Mouse (Mus musculus): ENCODE data around the gene Haus4. TPM values are rescaled to one million over a fixed set of nuclear protein-coding genes. Genes with fewer than 3 reads are reported as not detected.

The Haus4 gene
- polyA plus RNA-seq, 1 experiment from 2014 or later, result 20.5 TPM

Other genes with a start within 250 kb of the Haus4 start
- gene Oxa1l, start 193.8 kb downstream of the Haus4 start, polyA plus RNA-seq (2015; fragmentation: Nextera tagmentation; extraction: Ambion mirVana), result 59.6 and 61.3 TPM in 2 replicates
- 6.2 and 7.9 TPM in 2 replicates for gene Slc7a7, start 136.8 kb downstream of the Haus4 start, polyA plus RNA-seq (2015; fragmentation: Nextera tagmentation; extraction: Ambion mirVana)
- 236 and 303 TPM in 2 replicates for gene Mrpl52, start 127.7 kb downstream of the Haus4 start, polyA plus RNA-seq (2015; fragmentation: Nextera tagmentation; extraction: Ambion mirVana)
- 40.7 and 60.5 TPM in 2 replicates for gene Mmp14, start 123.0 kb downstream of the Haus4 start, polyA plus RNA-seq (2015; fragmentation: Nextera tagmentation; extraction: Ambion mirVana)
- 31.8 and 33.7 TPM in 2 replicates for gene Lrp10, start 90.5 kb downstream of the Haus4 start, polyA plus RNA-seq (2015; fragmentation: Nextera tagmentation; extraction: Ambion mirVana)
- 32.3 and 44.0 TPM in 2 replicates for gene Rem2, start 78.5 kb downstream of the Haus4 start, polyA plus RNA-seq (2015; fragmentation: Nextera tagmentation; extraction: Ambion mirVana)
- 92.3 and 93.9 TPM in 2 replicates for gene Prmt5, start 37.1 kb downstream of the Haus4 start, polyA plus RNA-seq (2015; fragmentation: Nextera tagmentation; extraction: Ambion mirVana)
- 6.1 and 12.9 TPM in 2 replicates for gene Ajuba, start 22.9 kb upstream of the Haus4 start, polyA plus RNA-seq (2015; fragmentation: Nextera tagmentation; extraction: Ambion mirVana)
- gene 4931414P19Rik, start 51.4 kb upstream of the Haus4 start, polyA plus RNA-seq (2015; fragmentation: Nextera tagmentation; extraction: Ambion mirVana), result 4.4 and 6.5 TPM in 2 replicates
- 446 and 448 TPM in 2 replicates for gene Psmb5, start 63.4 kb upstream of the Haus4 start, polyA plus RNA-seq (2015; fragmentation: Nextera tagmentation; extraction: Ambion mirVana)
- gene Psmb11, start 66.8 kb upstream of the Haus4 start, polyA plus RNA-seq (2015; fragmentation: Nextera tagmentation; extraction: Ambion mirVana), result 0.04 and 27.8 TPM in 2 replicates
- gene Gm17606, start 86.3 kb upstream of the Haus4 start, polyA plus RNA-seq (2015; fragmentation: Nextera tagmentation; extraction: Ambion mirVana), result not detected in 2 replicates
- gene Cdh24, start 86.7 kb upstream of the Haus4 start, polyA plus RNA-seq (2015; fragmentation: Nextera tagmentation; extraction: Ambion mirVana), result 13.2 and 14.0 TPM in 2 replicates
- 72.2 and 72.3 TPM in 2 replicates for gene 1700123O20Rik, start 131.6 kb upstream of the Haus4 start, polyA plus RNA-seq (2015; fragmentation: Nextera tagmentation; extraction: Ambion mirVana)
- 113 and 115 TPM in 2 replicates for gene Acin1, start 132.3 kb upstream of the Haus4 start, polyA plus RNA-seq (2015; fragmentation: Nextera tagmentation; extraction: Ambion mirVana)
- gene Gm29776, start 144.2 kb upstream of the Haus4 start, polyA plus RNA-seq (2015; fragmentation: Nextera tagmentation; extraction: Ambion mirVana), result 0.18 and 0.19 TPM in 2 replicates
- gene Cebpe, start 157.6 kb upstream of the Haus4 start, polyA plus RNA-seq (2015; fragmentation: Nextera tagmentation; extraction: Ambion mirVana), result 0.12 and 0.29 TPM in 2 replicates
- gene Slc7a8, start 227.3 kb upstream of the Haus4 start, polyA plus RNA-seq (2015; fragmentation: Nextera tagmentation; extraction: Ambion mirVana), result 6.1 and 8.1 TPM in 2 replicates